Mouse (Mus musculus) adrenal gland, postnatal 36 days (tissue): Measurements from ENCODE around the gene Rbfox1. TPM values are rescaled to one million over a fixed set of nuclear protein-coding genes. Genes with fewer than 3 reads are reported as not detected.
A peak's percentile ranks its signal among the peaks of the same experiment; 100 is the strongest.

Source experiments
- DNase-seq, 2 experiments: peaks; one replicate each; pipeline ENCODE4 v3.0.0; 2021; ENCODE audit warnings: mixed read lengths in 1 of 2
- total RNA-seq, 2 experiments: library from RNA; stranded (reverse); gene quantifications; 2 replicates each; pipeline ENCODE4 v1.2.3; 2021

Gene Rbfox1
- total RNA-seq, 2 experiments from 2014 or later: 1.0 to 1.1 TPM

GRCm38 (mm10) chr16:7149106-7149899 is 1264.1 kb downstream of the Rbfox1 start:
- DNase-seq: no peak

DNA sequence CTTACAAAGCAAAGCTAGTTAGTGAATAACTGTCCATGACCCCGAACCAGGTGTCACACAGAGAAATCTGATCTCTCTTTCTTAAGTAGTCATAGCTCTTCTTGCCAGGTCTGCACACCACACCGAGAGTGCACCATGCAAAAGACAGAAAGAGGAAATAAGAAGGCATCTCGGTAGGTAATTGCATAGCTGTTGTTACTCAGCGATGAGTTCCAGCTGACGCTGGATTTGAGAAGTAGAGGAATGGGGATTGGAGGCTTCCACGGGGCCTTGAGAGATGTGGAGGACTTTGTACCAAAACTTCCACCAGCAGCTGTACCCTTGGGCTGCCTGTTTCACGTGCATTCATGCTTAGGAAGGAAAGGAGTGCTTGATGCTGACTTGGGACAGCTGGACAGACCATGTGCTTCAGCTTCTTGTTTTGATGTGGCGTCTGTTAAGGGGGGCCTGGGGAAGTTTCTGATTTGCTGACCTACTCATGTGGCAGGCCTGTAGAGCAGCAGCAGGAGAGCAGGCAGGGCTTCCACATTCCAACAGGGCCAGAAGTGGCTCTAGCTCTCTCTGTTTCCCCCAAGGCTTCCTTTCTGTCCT is 1265.1 kb downstream of the Rbfox1 start:
- DNase-seq: peak; percentile 9 to 21

DNA sequence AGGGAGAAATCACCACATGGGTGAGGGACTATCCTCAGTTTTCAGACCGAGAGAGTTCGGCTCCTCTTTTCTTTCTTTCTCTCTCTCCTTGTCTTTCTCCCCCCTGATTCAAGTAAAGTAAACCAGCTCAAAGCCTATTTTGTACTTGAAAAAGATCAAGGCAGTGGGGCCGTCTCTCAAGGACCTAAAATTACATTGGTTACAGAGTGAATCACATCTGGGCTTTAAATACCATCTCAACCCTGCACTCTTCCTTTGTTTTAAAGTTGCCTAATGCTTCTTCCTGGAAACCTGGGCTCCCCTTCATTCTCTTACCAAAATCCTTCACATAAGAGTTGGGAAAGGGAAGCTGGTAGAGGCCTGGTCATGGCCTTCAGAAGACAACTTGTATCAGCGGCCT is 1267.2 kb downstream of the Rbfox1 start:
- DNase-seq: no peak

- no peak for DNase-seq
Measured at GRCm38 (mm10) chr16:7154671-7155070, 1269.5 kb downstream of the Rbfox1 start.

- DNase-seq: no peak
Measured at GRCm38 (mm10) chr16:7158856-7159826, 1274.0 kb downstream of the Rbfox1 start.

GRCm38 (mm10) chr16:7159827-7160217 is 1274.7 kb downstream of the Rbfox1 start:
- DNase-seq: no peak

DNA sequence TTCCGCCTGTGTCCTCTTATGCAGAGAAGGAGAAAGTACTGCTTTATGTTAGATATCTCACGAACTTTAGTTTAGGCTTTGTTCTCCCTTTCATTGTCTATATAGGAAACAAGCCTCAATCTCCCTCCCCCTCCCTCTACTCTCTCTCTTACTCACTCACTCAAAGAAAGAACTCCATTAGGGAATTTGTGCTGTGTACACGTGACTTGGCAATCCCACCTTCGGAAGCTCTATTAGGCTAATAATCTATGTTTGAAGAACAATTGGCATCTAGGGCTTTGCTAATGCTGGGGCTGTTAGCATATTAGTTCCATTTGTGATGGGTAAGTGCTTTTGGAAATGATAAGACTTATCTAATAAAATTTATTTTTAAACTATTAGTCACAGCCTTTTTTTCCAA is 1277.0 kb downstream of the Rbfox1 start:
- no peak for DNase-seq

GRCm38 (mm10) chr16:7163688-7164087 is 1278.5 kb downstream of the Rbfox1 start:
- no peak for DNase-seq

DNA sequence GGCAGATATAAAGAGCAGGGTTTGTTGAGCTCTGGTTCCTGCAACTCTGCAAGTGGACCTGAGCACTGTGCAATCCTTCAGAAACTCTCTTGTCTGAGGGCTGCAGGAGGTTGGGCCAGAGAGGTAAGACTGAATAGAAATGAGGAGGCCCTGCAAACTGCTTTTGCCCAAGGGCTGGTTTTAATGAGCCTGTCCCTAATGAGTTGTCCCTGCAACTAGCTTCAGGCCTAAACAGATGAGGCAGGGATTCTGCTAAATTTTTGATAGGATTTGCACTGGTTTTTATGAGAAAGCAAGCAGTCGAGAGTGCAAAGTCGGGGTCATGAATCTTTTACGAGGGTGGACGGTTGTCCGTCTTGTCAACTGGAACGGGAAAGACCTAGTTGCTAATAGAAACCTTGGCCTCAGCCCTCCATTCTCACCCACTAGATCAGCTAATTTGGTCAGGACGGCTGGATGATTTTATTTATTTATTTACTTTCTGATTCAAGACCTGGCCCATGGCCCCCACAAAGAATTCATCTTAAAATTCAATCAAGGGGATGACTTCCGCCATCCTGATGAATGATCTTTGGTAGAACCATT is 1279.1 kb downstream of the Rbfox1 start:
- DNase-seq: no peak

- DNase-seq: no peak
Measured at GRCm38 (mm10) chr16:7175960-7176359, 1290.8 kb downstream of the Rbfox1 start.

DNA sequence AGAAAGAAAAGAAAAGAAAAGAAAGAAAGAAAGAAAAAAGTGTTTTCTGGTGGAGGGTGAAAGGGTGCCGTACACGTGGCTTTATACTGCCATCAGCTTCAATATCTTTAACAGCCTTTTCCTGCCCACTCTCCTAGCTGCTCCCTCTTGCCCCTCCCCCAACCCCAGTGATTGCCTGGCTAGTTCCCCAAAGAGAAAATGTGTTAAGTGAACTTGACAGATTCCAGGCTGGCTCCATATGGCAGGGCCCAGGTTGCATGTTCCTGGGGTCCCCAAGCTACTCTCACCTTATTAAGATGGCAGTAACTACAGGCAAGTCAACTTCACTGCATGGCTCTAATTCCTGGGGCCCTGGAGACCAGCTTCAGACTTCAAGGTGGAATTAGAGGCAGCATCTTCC is 1302.6 kb downstream of the Rbfox1 start:
- DNase-seq: no peak

- no peak for DNase-seq
Measured at GRCm38 (mm10) chr16:7193535-7193934, 1308.4 kb downstream of the Rbfox1 start.

DNA sequence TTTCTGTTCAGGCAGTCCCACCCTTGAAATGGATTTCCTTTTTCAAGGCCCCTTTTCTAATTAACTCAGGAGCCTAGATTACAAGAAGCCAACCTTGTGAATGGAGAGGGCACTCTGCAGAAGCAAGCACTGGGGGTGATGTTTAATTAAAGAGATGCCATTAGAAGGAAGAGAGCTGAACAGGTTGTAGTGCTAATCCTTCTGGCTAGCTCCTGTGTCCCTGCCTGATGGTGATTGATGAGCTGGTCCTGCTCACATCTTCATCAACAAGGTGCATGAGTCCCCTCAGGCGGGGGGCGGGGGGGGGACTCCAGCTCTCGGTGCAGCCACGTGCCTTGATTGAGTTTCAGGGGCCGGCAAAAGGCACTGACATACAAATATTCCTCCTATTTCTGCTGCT is 1312.8 kb downstream of the Rbfox1 start:
- DNase-seq: no peak

DNA sequence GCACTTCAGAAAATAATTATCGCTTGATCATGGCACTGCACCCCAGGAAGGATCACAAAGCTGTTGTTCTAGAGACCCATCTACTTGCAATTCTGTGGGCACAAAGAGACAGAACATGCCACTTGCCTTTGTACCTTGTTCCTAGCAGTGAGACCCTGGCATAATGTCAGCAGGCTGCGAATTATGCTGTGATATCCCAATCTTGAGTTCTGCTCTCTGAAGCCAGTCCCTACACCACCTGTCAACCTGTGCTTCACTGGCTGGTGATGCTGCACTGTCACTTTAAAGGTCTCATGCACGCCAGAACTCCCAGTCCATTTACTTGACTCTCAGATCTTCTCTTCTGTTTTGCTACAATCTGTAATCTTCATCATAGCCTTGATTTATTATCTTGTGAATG is 1315.1 kb downstream of the Rbfox1 start:
- no peak for DNase-seq

GRCm38 (mm10) chr16:7201816-7202215 is 1316.7 kb downstream of the Rbfox1 start:
- DNase-seq: peak in 1 of 2 experiments; percentile 3

GRCm38 (mm10) chr16:7206116-7206900 is 1321.2 kb downstream of the Rbfox1 start:
- no peak for DNase-seq

GRCm38 (mm10) chr16:7207599-7207998 is 1322.4 kb downstream of the Rbfox1 start:
- no peak for DNase-seq

- no peak for DNase-seq
Measured at GRCm38 (mm10) chr16:7212756-7213155, 1327.6 kb downstream of the Rbfox1 start.

- no peak for DNase-seq
Measured at GRCm38 (mm10) chr16:7223265-7223664, 1338.1 kb downstream of the Rbfox1 start.

GRCm38 (mm10) chr16:7226000-7226399 is 1340.8 kb downstream of the Rbfox1 start:
- no peak for DNase-seq

DNA sequence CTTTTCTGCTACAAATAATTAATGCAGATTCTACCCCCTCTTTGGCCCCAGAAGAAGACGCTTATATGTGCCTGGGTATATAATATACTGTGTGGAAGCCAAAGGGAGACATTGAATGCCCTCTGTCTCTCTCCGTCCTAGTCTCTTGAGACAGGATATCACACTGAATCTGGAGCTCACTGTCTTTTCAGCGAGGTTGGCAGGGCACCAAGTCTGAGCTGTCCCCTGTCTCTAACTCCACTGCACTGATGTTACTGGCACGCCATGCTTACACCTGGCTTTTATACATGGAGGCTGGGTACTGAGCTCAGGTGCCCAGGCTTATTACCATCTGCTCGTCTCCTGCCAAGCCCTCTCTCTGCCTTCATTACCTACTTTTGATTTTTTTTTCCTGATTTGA is 1343.1 kb downstream of the Rbfox1 start:
- no peak for DNase-seq
